Mouse (Mus musculus): ENCODE measurements around the gene Dst.

The Dst gene

GRCm38 (mm10) chr1:34127714-34128474 is 219.9 kb downstream of the Dst start:
- no peak for DNase-seq (ENCODE audit: low read depth, low spot score)

GRCm38 (mm10) chr1:34128796-34129195 is 220.8 kb downstream of the Dst start:
- no peak for DNase-seq (ENCODE audit: low read depth, low spot score)

GRCm38 (mm10) chr1:34129691-34130090 is 221.7 kb downstream of the Dst start:
- DNase-seq (ENCODE audit: low read depth, low spot score), result no peak

- DNase-seq (ENCODE audit: low read depth, low spot score), result no peak
These were observed 222.8 kb downstream of the Dst start for GRCm38 (mm10) chr1:34130804-34131203.

- DNase-seq (ENCODE audit: low read depth, low spot score), result no peak
These were observed 224.8 kb downstream of the Dst start for GRCm38 (mm10) chr1:34132875-34133274.

- DNase-seq (ENCODE audit: low read depth, low spot score), result no peak
These were observed 227.5 kb downstream of the Dst start for GRCm38 (mm10) chr1:34135535-34135934.

GRCm38 (mm10) chr1:34139191-34139853 is 231.3 kb downstream of the Dst start:
- no peak for DNase-seq (ENCODE audit: low read depth, low spot score)

- DNase-seq (ENCODE audit: low read depth, low spot score), result peak; percentile 55
These were observed 231.9 kb downstream of the Dst start for GRCm38 (mm10) chr1:34139871-34140471.

GRCm38 (mm10) chr1:34140686-34141085 is 232.7 kb downstream of the Dst start:
- DNase-seq (ENCODE audit: low read depth, low spot score), result no peak

- no peak for DNase-seq (ENCODE audit: low read depth, low spot score)
These were observed 235.0 kb downstream of the Dst start for GRCm38 (mm10) chr1:34142951-34143580.

GRCm38 (mm10) chr1:34144826-34145225 is 236.8 kb downstream of the Dst start:
- DNase-seq (ENCODE audit: low read depth, low spot score), result no peak

- no peak for DNase-seq (ENCODE audit: low read depth, low spot score)
These were observed 240.0 kb downstream of the Dst start for GRCm38 (mm10) chr1:34148039-34148438.

GRCm38 (mm10) chr1:34150416-34151093 is 242.5 kb downstream of the Dst start:
- DNase-seq (ENCODE audit: low read depth, low spot score), result no peak

GRCm38 (mm10) chr1:34152683-34153082 is 244.7 kb downstream of the Dst start:
- DNase-seq (ENCODE audit: low read depth, low spot score), result no peak

- DNase-seq (ENCODE audit: low read depth, low spot score), result no peak
These were observed 248.0 kb downstream of the Dst start for GRCm38 (mm10) chr1:34156058-34156457.

GRCm38 (mm10) chr1:34157702-34158101 is 249.7 kb downstream of the Dst start:
- DNase-seq (ENCODE audit: low read depth, low spot score), result no peak

GRCm38 (mm10) chr1:34158822-34159221 is 250.8 kb downstream of the Dst start:
- DNase-seq (ENCODE audit: low read depth, low spot score), result no peak

GRCm38 (mm10) chr1:34159898-34160297 is 251.9 kb downstream of the Dst start:
- no peak for DNase-seq (ENCODE audit: low read depth, low spot score)

GRCm38 (mm10) chr1:34164616-34165295 is 256.7 kb downstream of the Dst start:
- peak; percentile 46 for DNase-seq (ENCODE audit: low read depth, low spot score)

GRCm38 (mm10) chr1:34165926-34166325 is 257.9 kb downstream of the Dst start:
- no peak for DNase-seq (ENCODE audit: low read depth, low spot score)

Data from WW6 (cell line).